Mouse (Mus musculus) thymus, adult 2 months (tissue): Measurements from ENCODE around the gene Ntm.

Experiments
- CTCF ChIP-seq: fragments of 200-500 bp; IDR thresholded peaks from 2 replicates; pipeline ENCODE4 v1.5.1; 2012; ENCODE audit warnings: mild to moderate bottlenecking, control low read depth, low read length, moderate library complexity, borderline replicate concordance; ENCODE audit not compliant: control insufficient read depth, poor library complexity, insufficient read depth; ENCODE audit errors: extremely low read depth
- POLR2A ChIP-seq: fragments of 200-500 bp; IDR thresholded peaks from 2 replicates; pipeline ENCODE4 v1.6.1; 2012; ENCODE audit warnings: mild to moderate bottlenecking, low read length, control low read depth, moderate library complexity; ENCODE audit not compliant: control insufficient read depth, poor library complexity, insufficient read depth; ENCODE audit errors: extremely low read depth

DNA sequence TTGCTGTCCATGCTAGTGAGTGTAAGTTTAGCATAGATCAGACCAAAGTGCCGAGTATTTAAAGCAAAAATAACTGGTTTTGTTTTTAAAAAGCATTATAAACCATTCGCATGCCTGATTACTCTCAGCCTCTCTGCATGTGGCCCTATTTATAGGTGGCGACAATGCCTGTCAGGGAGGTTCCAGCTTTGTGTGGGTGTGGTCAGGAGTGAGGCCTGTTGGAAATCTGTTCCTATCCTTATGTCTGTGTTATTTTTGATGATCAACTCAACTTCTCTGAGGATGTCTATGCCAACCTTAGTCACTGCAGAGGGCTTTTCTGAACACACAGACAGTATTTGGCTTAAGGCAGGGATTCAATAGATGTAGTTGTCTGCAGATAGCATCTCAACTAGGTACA lies 78.9 kb downstream of the Ntm start:
- TF ChIP-seq POLR2A (no peak), CTCF (no peak)
